Mouse (Mus musculus) retina, adult 2 months (tissue): ENCODE measurements at regions not wholly inside any gene's neighbourhood (a gene's known extent, or its start where the extent isn't known, plus 50 kb on each side); places are given as distances from the start of the nearest gene placed in this dataset.

Experiments
- DNase-seq: peaks from one replicate; pipeline ENCODE4 v3.0.0-alpha.2; 2012; ENCODE audit warnings: low read depth, low spot score

DNA sequence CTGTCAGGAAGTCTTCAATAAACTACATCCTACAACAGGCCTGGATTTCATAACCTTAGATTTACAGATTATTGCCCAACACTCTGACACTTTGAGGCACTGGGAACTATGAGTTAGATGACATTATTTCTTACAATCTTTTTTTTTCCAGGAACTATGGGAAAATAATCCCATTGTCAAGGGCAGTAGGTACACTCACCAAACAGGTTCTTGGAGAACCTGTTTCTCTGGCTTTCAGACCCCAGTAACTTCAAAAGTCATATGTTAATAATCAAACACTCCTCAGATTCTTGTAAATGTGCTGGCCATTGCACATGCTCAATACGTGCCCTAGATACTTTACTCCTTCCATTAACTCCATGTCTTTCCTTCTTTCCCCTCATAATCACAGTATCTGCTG is 769.1 kb downstream of the Nedd1 start:
- DNase-seq, result no peak

DNA sequence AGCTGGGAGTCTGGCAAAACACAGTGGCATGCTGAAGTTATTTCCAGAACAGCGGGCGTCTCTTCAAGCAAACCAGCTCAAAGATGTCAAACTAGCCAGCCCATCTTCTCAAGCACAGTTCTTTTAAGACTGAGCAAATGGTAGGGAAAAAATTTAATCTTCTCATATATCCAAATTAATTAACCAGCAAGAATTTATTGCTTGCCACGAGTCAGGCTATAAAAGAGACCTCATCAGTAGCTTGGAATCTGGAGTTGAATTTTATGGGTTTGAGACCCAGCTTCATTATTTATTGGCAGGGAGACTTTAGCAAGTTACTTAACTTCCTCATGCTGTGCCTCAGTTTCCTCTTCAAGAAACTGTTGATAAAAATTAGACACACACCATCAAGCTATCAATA is 742.5 kb upstream of the Tmpo start:
- no peak for DNase-seq

DNA sequence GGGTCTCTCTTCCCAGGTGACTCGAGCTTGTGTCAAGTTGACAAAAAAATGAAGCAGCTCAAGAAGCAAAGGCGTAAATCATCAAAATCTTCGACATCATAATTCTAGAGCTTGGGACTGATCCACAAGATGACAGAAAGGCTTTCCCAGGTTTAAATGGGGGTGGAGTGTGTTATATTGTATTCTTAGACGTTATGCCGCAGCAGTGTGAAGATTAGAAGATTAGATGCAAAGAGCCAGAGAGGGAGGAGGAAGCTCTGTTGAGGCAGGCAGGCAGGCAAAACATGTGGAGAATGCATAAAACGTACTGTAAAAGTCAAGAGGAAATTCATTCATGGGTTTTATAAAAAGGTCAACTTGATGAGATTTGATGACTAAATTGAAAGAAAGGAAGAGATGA is 708.7 kb upstream of the Tmpo start:
- no peak for DNase-seq

DNA sequence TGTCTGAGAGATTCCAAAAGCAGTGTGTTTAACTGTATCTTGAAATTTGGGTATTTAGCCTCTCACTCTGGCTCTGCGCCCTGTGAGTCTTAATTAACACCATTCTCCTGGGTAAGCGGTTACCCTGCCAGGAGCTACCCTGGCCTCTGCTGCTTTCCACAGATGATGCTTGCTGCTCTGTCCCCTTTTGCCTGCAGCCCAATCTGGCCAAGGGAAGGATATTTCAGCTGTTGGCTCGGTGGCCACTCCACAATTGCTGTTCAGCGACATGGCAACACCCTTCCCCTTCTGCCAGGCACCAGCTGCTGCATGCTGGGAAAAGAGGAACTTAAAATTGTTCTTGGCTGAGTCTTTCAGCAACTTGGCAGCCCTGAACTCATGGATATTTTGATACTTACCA is 707.4 kb upstream of the Tmpo start:
- no peak for DNase-seq

DNA sequence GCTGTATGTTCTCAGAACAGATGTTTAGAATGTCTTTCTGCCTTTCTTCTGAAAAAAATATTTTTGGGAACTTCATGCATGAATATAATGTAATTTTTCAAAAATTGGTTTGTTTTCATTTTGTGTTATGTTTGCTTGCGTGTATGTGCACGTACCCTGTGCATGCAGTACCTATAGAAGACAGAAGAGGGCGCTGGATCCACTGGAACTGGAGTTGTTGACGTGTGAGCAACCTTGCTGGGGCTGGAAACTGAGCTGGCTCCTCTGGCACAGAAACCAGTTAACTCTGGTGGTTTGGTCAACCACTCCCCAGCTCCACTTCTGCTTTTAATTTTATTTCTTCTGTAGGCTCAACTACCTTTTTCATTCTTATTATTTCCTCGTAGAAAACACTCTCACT is 702.0 kb upstream of the Tmpo start:
- no peak for DNase-seq

DNA sequence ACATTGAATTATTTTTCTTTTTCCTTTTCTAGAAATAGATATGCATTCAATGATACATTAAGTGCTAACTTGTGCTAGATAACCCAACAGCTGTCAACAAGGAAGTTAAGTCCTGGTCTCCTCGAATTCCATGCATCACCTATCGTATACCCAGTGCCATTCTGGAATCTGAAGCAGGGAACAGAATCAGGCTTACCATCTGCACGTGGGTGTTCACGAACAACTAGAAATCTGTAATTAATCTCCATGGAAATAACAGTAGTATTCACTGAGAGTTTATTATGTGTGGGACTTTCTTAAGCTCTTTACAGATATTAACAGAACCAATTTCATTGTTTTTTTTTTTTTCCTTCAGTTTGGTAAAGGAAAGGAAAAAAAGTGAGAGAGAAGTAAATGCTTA is 701.4 kb upstream of the Tmpo start:
- DNase-seq, result no peak

DNA sequence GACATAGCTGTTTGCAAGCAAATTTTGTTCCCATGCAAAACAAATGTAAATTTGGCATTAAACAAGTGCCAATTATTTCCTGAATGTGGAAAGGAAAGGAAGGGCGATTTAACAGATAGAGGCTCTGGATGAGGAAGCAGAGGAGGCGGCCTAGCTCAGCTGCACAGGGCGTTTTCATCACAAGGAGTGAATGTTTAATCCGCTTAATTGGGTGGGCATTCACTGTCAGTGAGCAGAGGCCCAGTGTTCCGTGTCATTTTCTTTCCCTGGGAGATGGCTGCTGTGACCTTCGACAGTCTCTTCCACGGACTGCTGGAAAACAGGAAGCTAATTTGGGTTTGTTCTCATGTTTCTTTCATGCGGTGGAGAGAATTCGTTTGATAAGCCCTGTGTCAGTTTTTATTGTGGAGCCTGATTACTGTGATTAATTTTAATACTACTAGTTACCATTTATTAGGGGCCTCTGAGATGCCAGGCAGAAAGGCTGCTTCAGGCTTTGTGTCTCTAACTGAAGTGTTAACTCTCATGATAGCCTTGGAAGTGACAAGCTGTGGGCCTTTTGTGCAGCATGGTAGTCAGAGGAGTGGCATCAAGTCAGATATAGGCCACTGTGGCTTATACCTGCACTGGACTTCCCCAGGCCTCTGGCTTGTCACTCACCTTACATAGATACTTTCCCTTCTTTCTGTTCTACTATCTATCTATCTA is 700.6 kb upstream of the Tmpo start:
- no peak for DNase-seq

DNA sequence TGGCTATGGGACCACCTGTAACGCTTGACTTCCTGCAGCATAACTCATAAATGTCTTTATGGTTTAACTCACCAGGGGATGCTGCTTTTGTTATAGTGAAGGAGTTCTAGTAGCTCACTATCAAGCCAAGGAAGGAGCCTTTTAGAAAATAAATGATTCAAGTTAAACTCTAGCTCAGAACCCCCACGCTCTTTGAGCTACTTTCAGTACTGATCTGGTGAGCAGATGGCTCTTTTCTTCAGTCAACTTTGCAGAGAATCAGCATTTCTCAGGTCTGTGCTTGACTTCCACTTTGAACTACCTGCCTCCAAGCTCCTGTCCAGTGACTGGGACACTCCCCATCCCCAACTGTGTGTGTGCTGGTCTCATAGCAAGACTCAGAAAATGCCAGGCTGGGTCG is 694.3 kb upstream of the Tmpo start:
- DNase-seq, result no peak

DNA sequence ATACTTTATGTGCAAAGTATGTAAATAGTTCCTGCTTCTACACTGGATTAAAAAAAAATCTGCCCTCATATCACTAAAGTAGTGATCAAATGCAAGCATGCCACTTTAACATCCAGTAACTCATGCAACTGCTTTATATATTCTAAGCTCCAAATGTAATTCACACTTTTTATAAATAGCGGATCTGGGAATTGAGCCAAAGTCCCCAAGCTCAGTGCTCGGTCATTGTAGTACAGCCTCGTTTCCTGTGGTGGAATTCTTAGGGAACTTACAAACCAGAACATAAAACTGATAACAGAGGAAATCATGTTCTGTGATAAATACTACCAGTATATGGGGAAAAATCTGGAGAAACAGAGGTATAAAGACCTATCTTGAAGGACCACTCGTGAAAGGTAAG is 690.1 kb upstream of the Tmpo start:
- no peak for DNase-seq

DNA sequence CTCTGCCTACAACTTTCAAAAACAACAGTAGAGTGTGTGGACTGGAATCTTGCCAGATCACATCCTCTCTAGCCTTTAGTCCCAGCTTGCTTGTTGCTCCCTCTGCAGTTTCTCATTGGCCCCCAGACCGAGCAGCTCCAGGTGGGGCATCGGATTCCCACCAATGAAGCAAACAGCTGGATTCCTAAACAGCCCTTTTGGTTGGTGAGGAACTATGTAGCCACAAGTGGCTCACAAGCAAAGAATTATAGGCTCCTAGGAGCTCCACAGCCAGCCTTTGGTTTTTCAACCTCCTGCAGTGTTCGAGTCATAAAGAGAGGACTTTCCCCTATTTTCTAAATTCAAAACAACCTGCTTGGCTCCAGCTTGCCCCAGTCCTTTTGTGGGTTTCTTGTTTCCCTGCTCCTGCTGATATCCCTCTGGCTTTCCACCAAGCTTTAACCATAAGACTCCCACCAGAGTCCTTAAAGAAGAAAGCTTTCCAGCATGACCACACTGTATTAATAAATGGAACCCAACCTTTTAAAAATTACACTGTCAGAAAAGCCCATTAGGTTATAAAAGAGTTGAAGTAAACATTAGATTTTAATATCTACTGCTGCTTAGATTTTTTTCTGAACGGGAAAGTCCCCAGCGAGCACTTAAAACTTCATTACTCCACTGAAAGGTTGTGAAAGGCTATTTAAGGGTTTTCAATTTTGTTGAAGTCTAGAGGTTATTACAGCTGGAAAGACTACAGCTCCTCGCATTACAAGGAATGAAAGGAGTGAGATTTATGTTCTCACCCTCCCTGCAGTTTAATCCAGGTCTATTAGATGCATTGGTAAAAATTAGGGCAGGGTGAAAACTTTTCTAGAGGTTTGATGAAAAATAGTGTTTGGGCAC is 677.8 kb upstream of the Tmpo start:
- DNase-seq, result no peak

DNA sequence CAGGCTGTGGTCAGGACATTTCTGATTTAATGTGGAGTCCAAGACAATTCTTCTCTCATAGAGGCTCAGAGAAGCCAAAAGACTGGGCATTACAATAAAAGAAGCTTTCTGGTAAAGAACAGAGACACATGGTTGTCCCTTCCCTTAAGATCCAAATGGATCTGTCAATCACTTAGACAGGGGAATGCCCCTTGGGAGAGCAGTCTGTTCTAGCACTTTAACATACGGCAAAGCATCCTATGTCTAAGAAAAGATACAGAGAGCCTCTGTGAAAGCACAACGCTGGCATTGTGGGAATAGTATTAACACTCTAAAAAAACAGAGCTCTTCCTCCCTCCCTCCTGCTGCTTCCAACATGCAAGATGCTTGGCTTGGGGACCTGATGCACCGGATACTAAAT is 646.0 kb upstream of the Tmpo start:
- DNase-seq, result no peak

DNA sequence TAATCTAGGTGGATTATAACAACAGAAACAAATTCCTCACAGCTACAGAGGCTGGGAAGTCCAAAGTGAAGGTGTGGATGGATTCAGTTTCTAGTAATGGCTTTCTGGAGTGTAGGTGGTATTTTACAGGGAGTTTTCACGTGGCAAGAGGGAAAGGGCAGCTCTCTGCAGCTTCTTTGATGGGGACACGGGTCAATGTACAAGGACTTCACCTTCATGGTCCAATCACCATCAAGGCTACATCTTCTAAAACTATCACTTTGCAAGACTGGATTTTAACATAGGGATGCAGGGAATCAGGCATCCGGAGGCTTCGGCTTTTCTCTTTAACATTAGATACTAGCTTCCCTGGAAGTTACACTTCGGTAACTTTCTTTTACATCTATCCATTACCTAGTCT is 642.4 kb upstream of the Tmpo start:
- no peak for DNase-seq

DNA sequence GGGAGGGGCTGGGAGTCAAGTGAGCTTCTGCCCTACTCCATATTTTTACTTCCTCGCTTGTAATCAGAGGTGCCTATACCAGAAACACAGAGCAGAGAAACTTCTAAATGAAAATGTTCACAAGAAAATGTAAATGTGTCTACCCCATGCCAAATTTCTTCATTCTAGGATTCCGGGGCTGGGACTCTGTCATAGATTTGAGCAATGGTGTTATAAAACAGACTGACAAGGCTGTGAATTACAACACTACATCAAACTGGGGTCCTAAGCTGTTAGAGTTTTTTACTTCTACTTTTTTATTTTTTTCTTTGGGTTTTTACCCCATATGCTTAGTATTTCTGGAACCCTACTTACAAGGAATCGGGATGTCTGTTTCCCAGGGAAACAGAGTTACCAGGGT is 623.8 kb upstream of the Tmpo start:
- DNase-seq, result no peak
